Mouse (Mus musculus) gastrocnemius, postnatal 4 days (tissue): Measurements from ENCODE around the gene Rhox12. TPM values are rescaled to one million over a fixed set of nuclear protein-coding genes. Genes with fewer than 3 reads are reported as not detected.
A peak's percentile ranks its signal among the peaks of the same experiment; 100 is the strongest.

Experiments
- DNase-seq, 2 experiments: peaks; one replicate each; pipeline ENCODE4 v3.0.0; 2021 to 2022; ENCODE audit warnings: low spot score in 2 of 2, mixed read lengths in 2 of 2
- long read RNA-seq, 2 experiments: library from polyadenylated mRNA; stranded (forward); transcript quantifications; one replicate each; pipeline ENCODE4 v2.0.0; 2021
- total RNA-seq, 2 experiments: library from RNA; stranded (reverse); gene quantifications; 2 replicates each; pipeline ENCODE4 v1.2.3; 2021

The Rhox12 gene
- total RNA-seq = not detected
- long read RNA-seq, experiment 1 = 0 reads
- long read RNA-seq, experiment 2 = 0 reads

DNA sequence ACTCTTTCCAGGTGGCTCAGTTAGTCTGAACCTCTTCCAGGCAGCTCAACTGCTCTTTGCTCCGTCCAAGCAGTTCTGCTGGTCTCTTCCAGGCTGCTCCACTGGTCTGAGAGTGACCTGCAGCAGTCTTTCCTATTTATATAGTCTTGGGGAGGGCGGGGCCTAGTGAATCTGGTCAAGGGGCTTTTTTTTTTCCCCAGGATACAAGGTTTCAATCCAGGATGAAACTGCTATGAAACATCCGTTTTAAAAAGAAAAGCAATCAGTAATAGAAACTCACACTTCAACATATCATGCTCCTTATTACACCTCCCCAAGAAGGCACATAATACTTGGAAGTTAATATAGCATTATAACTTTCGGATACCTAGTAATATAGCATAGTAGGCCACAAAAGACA, at the start of gene Rhox12:
Gene Rhox12 (minus strand): TSS at position 101 of the 400 bp plus-strand sequence.
- no peak for DNase-seq

DNA sequence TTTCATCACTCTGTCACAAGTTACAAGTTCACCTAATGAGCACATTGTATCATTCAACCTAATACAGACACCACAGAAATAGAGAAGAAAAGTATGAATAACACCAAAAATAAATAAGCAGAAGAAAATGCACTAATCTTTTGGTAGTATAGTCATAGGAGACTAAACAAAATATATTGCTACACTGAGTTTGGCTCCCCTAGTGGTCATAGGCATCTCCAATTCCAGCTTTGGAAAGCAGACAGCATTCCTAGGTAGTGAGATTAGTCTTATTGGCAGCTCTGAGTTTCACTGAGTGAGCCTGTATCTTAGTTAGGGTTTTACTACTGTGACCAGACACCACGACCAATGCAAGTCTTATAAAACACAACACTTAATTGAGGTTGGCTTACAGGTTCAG, 48.4 kb upstream of the Rhox12 start:
- no peak for DNase-seq

DNA sequence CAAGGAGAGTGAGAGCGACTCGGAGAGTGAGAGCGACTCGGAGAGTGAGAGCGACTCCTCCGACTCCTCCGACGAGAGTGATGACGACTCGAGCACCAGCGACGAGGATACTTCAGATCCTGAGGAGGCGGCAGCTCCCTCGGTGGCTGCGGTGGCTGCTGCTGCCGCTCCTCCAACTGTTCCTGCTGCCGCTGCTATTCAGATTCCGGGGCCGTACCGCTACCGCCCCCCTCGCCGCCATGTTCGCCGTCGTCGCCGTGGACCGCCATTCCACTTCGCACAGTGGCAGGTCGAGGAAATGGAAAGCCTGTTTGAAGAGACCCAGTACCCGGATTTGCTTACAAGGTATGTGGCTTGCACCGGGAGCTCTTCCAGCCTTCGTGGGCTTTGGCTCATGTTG, 10.8 kb upstream of the Rhox12 start:
- no peak for DNase-seq

DNA sequence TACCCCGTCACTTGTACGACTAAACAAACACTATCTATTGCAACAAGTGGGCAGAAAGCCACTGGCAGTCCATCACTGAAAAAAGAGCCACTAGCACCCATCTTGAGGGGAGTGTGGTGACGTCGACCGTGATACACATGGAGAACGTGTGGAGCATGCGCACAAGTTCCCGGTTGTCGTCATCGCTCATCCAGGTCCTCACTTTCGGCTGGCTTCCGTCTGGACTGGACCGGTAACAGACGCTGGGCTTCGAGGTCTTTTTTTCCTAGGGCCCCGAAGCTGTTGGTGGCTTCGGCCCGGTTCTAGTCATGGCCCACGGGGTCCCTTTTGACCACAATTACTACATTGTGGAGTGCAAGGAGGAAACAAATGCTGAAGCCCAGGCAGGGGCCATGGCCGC, 10.3 kb upstream of the Rhox12 start, which contains the start of gene Rhox13:
Gene Rhox13 (plus strand): TSS at position 238 of the 400 bp plus-strand sequence.
- DNase-seq = no peak

DNA sequence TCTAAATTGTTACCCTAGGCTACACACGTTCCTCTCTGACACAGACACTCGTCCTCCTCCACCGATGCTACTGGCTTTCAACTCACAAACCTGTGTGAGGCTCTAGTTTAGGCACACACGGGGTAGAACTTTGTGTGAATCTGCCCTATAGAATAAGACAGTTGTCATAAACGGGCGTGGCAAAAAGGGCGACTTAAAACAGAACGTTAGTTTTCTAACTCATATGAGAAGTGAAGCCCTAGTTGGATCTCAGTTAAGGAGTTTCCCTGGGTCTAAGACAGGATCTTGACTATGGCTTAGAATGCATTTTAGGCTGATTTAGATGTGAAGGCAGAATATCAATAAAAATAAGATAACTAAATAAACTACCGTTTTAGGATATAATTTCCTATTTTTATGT, 25.7 kb downstream of the Rhox12 start, which contains the start of gene Rhox11:
Gene Rhox11 (minus strand): TSS at position 101 of the 400 bp plus-strand sequence.
- DNase-seq = no peak

DNA sequence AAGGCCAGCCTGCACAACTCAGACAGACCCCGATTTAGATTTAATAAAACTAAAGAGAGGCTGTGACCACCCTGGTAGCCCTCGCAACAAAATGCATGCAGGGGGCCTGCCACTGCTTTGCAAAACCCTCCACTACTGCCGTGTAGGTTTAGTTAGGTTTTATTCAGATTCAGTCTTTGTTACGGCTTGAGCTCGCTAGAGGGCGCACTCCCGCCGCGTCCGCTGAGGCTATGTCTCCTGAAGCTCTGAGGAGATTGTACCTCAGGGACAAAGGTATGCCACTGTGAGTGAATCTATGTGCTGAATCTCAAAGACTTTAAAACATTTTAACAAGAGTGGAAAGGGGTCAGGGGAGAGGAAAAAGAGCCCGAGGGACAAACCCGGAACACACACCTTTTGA, 26.5 kb downstream of the Rhox12 start:
- peak in 1 of 2 experiments; percentile 14 for DNase-seq

DNA sequence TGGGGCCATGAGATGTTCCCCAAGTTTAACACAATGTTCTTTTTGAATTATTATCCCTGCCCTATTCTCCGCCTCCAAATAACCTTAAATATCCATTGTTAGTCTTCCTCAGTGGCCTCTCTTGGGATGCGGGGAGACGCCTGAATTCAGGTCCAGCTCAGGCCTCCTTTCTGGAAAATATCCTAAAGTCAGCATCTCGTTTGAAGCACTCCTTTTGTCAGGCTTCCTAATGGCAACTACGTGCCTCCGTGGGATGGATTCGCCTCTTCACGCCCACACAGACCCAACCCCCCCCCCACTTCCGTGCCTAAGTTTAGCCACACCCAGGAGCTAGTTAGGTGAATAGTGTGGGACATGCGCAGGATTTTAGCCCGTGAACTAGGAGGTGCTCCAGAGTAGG, 44.5 kb downstream of the Rhox12 start, which contains the start of gene Rhox10:
Gene Rhox10 (plus strand): TSS at position 301 of the 400 bp plus-strand sequence.
- no peak for DNase-seq

DNA sequence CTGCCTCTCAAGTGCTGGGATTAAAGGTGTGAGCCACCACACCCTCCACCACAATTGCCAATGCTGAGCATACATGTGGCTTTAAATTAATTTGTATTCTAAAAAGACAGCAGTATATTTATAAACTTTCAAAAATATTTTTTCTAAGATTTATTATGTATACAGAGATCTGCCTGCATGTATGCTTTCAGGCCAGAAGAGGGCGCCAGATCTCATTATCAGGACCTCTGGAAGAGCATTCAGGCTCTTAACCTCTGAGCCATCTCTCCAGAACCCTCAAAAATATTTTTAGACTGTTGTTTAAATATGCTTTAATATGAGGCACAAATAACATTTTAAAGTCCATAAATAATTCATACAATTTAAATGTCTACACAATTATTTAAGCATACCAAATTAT, 49.2 kb downstream of the Rhox12 start:
- DNase-seq = no peak

Other genes with a start within 250 kb of the Rhox12 start
- not detected for gene Rhox8, start 232.0 kb downstream of the Rhox12 start, total RNA-seq
- gene Rhox7b, start 213.7 kb downstream of the Rhox12 start, total RNA-seq = not detected
- not detected for gene Rhox9, start 209.1 kb downstream of the Rhox12 start, total RNA-seq
- gene Btg1-ps1, start 92.1 kb downstream of the Rhox12 start, total RNA-seq = not detected
- gene Btg1-ps2, start 67.8 kb downstream of the Rhox12 start, total RNA-seq = not detected
- not detected for gene Rhox10, start 44.4 kb downstream of the Rhox12 start, total RNA-seq
- not detected for gene Rhox11, start 25.8 kb downstream of the Rhox12 start, total RNA-seq
- not detected for gene Rhox13, start 10.3 kb upstream of the Rhox12 start, total RNA-seq
- gene Zbtb33, start 78.9 kb upstream of the Rhox12 start, total RNA-seq = 10 to 100 TPM; 11.6 to 12.7 TPM
- 10 to 100 TPM; 23.8 to 69.5 TPM for gene Tmem255a, start 141.5 kb upstream of the Rhox12 start, total RNA-seq
- 1,000 to 10,000 TPM in 1 of 2 experiments, 100 to 1,000 TPM in 1; 682 to 1,275 TPM for gene Atp1b4, start 205.3 kb upstream of the Rhox12 start, total RNA-seq